Mouse (Mus musculus) embryo, embryonic 10 days (tissue): ENCODE measurements at regions not wholly inside any gene's neighbourhood (a gene's known extent, or its start where the extent isn't known, plus 50 kb on each side); places are given as distances from the start of the nearest gene placed in this dataset.

Experiments
- DNase-seq: peaks from one replicate; pipeline ENCODE4 v3.0.0-alpha.2; 2015; ENCODE audit warnings: low spot score

DNA sequence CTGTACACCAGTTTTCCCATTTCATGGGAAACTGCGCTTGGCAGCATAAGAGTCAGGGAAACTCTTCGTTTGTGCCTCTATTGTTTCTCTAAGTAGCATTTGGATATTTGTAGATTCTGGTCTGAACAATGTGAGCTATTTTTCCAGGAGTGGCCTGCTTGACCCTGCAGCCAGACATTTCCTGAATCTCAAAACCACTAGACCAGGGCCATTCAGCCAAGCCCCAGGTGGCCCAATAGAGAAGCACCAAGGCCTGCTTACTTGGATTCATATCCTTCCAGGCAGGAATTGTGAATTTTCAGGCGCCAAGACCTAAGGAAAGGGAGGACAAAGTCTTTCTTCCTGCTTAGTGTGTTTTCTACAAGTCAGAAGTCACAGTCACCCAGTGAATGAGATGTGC lies 85.9 kb upstream of the Hs3st1 start:
- peak; percentile 4 for DNase-seq

DNA sequence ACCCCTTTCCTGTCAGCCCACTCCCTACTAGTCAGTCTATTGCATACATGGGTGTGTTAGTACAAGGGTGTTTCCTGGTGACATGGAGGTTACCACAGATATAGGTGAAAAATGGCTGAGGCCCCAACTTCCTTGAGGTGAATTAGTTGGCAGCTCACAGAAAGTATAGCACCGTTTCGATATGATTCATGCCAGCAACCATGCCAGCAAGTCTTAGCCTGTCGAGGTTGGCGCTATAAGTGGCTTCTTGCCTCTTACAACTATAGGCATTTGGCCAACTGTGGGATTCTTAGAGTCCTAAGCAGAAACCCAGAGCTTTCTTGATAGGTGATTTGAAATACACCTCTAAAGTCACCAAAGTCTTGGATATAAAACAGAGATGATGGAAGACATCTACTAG lies 85.3 kb upstream of the Hs3st1 start:
- no peak for DNase-seq

DNA sequence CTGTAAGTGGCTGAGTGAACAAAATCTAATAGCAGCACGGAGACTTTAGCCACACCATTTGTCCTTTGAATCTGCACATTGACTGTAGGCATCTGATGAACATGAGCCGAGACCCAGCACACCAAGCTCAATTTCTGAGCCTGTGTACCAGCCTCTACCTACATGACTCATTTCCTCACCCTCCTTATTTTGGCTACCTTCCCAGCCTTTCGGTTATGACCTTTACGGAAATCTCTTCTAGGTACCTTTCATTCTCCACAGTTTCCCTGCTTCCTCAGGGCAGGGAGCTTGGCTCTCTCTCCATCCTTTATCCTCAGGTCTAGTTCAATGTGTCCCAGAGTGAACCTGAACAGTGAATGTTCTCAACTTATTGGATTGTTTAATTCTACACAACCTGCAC lies 77.3 kb upstream of the Hs3st1 start:
- no peak for DNase-seq

DNA sequence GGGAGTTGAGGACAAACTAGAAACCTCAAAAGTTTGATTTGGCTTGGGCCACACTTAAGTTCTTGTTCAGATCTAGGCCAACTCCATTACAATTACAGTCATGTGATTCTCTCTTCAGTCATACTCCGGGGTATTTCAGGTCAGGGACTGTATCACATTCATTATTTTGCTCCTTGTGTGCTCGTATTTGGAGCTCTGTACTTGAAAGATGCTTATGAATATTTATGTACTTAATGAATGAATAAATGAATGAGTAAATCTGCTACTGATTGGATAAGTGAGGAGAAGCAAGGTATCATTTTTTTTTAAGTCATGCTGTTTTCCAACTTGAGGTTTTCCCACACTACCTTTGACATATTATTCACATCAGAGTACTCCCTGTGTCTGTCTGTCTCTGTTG lies 69.4 kb upstream of the Hs3st1 start:
- DNase-seq: no peak

DNA sequence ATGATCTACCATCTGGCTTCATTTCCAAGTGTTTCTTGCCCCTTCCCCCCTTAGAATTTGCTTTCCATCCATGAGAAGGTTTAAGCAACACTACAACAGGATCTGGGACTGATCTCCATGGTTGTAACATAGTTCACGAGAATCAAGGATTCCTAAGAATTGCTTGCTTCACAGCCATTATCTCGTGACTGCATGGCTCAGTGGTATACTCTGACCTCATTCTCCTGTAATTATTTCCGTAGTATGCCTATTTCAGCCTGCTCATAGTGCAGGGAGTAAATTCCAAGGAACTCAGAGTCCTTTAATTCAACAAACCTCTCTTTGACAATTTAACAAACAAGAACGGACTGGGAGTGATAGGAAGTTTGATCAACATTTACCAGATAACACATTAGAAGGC lies 51.4 kb upstream of the Hs3st1 start:
- no peak for DNase-seq
